Mouse (Mus musculus): ENCODE results near the gene Elf2.

GRCm38 (mm10) chr3:51252223-51252622 is 88.2 kb downstream of the Elf2 start:
- TF ChIP-seq CEBPB (IDR thresholded peaks at IDR 0.05; ENCODE audit: insufficient read depth, poor library complexity, severe bottlenecking): no peak
- no peak for TF ChIP-seq TCF12 (IDR thresholded peaks at IDR 0.05; ENCODE audit: insufficient read depth, poor library complexity, severe bottlenecking)
- no peak for TF ChIP-seq POLR2A (IDR thresholded peaks at IDR 0.05; ENCODE audit: insufficient read length, low read depth)
- TF ChIP-seq MYOG (IDR thresholded peaks at IDR 0.05; ENCODE audit: control insufficient read depth in 1 of 3, insufficient read depth in 1 of 3, insufficient read length in 2 of 3, low read depth in 2 of 3): no peak
- TF ChIP-seq USF1 (IDR thresholded peaks at IDR 0.05; ENCODE audit: low read depth): no peak
- no peak for TF ChIP-seq E2F4 (IDR thresholded peaks at IDR 0.05; ENCODE audit: insufficient read depth)
- TF ChIP-seq MAX (IDR thresholded peaks at IDR 0.05; ENCODE audit: low read depth): no peak
- no peak for TF ChIP-seq MYOD1 (IDR thresholded peaks at IDR 0.05; ENCODE audit: control insufficient read depth in 1 of 3, insufficient read length in 2 of 3, low read depth in 2 of 3)
- no peak for TF ChIP-seq SRF (IDR thresholded peaks at IDR 0.05; ENCODE audit: control insufficient read depth, insufficient read length, low read depth)
- TF ChIP-seq POLR2AphosphoS2 (IDR thresholded peaks at IDR 0.05; ENCODE audit: insufficient read length, low read depth): peak; percentile 63
